Mouse (Mus musculus) neural tube, embryonic 15.5 days (tissue): Measurements from ENCODE around the gene Smg6. TPM values are rescaled to one million over a fixed set of nuclear protein-coding genes. Genes with fewer than 3 reads are reported as not detected.

ENCODE experiments used
- ATAC-seq: fragments of 200-750 bp; cut with Nextera tagmentation; 2 replicates; pipeline ENCODE4 v1.8.0; 2017; ENCODE audit warnings: mild to moderate bottlenecking, moderate TSS enrichment, moderate library complexity; ENCODE audit not compliant: low FRiP score
- H3K27ac ChIP-seq: fragments of 300-500 bp; sonication (generic); replicated peaks from 2 replicates; pipeline ENCODE4 v1.5.1; 2015; ENCODE audit warnings: mild to moderate bottlenecking, inconsistent platforms
- H3K27me3 ChIP-seq: fragments of 300-500 bp; sonication (generic); replicated peaks from 2 replicates; pipeline ENCODE4 v1.6.1; 2015; ENCODE audit warnings: inconsistent platforms
- H3K36me3 ChIP-seq: fragments of 300-500 bp; sonication (generic); 2 replicates; pipeline ENCODE4 v1.6.1; 2015; ENCODE audit warnings: inconsistent platforms
- H3K4me1 ChIP-seq: fragments of 300-500 bp; sonication (generic); 2 replicates; pipeline ENCODE4 v1.6.1; 2015; ENCODE audit warnings: inconsistent platforms
- H3K4me2 ChIP-seq: fragments of 300-500 bp; sonication (generic); 2 replicates; pipeline ENCODE4 v1.6.1; 2015; ENCODE audit warnings: inconsistent platforms, mild to moderate bottlenecking, moderate library complexity
- H3K4me3 ChIP-seq: fragments of 300-500 bp; sonication (generic); replicated peaks from 2 replicates; pipeline ENCODE4 v1.5.1; 2015; ENCODE audit warnings: mild to moderate bottlenecking, inconsistent platforms
- H3K9ac ChIP-seq: fragments of 300-500 bp; sonication (generic); replicated peaks from 2 replicates; pipeline ENCODE4 v1.6.1; 2015; ENCODE audit warnings: mild to moderate bottlenecking, inconsistent platforms
- H3K9me3 ChIP-seq: fragments of 300-500 bp; sonication (generic); replicated peaks from 2 replicates; pipeline ENCODE4 v1.6.1; 2016; ENCODE audit warnings: inconsistent platforms
- WGBS: fragments of 180-500 bp; shearing (Covaris S2); methylation state at CpG from one replicate; pipeline ENCODE4 v1.1.7; 2015; ENCODE audit warnings: mixed read lengths; 5-methylcytosine and 5-hydroxymethylcytosine counted together
- polyA plus RNA-seq: library from polyadenylated mRNA; unstranded; fragments of >200 nt; fragmentation: Nextera tagmentation; extraction: Ambion mirVana; gene quantifications from 2 replicates; pipeline ENCODE4 v1.2.1, GENCODE M21; 2015

Smg6 gene
- polyA plus RNA-seq: 13.3 and 14.3 TPM in 2 replicates

DNA sequence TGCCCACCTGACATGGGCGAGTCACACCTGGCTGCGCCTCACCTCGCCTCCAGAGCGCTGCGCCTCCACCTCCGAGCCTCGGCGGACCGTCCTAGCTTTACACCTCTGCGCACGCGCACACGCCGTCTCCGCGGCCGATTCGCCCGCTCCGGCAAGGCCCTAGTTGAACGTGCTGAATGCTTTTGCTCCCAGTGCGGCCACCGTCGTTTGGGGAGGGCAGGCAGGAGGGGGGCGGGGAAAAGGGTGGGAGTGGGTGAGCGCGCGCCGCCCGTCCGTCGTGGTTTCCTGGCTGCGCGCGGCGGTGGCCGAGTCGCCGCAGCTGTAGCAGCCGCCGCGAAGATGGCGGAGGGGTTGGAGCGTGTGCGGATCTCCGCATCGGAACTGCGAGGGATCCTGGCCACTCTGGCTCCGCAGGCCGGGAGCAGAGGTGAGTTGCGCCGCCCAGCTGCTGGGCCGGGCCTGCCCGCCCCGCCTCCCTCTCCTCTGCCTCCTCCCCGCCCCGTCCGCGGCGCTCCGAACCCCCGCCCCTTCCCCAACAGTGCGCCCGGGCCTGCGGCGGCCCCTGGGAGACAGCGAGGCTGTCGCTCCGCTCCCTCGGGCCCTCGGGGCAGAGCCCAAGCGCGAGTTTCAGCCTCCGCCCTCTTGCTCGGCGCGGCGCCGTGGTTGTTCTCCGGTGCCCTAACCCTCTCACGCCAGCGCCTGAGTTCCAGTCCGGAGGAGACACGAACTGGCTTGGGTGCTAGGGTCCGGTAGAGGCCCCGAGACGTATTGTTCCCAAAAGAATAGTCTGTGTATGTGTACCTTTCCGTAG is at the start of gene Smg6, which contains the start of gene Srr:
Gene Smg6 (plus strand): TSS at position 247 of the 811 bp plus-strand sequence.
Gene Srr (minus strand): TSS at position 372 of the 811 bp plus-strand sequence.
- Histone ChIP-seq H3K9ac (peak within 1 kb of the TSS; percentile 92), H3K36me3 (peaks cover 13% of the 10 kb centered on the region), H3K27ac (peak within 1 kb of the TSS; percentile 99), H3K4me1 (peaks cover 24% of the 10 kb centered on the region), H3K27me3 (no peaks in the 10 kb centered on the region), H3K9me3 (no peaks in the 10 kb centered on the region), H3K4me2 (peak within 1 kb of the TSS; percentile 64), H3K4me3 (peak within 1 kb of the TSS; percentile 96)
- WGBS: under 1% methylated on average over 72 of the region's 88 CpGs
- peak; percentile 94 for ATAC-seq

DNA sequence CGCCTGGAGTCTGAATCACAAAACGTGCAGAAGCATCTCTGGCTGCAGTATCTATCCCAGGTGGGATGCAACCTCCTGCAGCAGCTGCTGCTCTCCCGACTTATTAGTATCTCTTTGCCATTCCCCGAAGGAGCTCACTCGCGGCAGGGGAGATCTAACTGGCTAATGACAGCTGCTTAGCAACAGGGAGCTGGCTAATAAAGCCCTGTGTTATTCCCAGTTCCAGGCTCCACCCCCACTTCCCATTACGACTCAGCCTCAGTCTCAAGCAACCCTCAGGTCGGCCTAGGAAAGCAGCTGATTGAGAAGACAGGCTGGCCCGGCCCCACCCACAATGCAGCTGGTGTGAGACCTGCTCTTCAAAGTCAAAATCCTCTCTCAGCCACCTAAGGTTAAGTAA is 48.8 kb upstream of the Smg6 start:
- Histone ChIP-seq H3K27me3 (no peaks in the 10 kb centered on the region), H3K9me3 (no peaks in the 10 kb centered on the region), H3K9ac (no peak overlapping the region; the same call in 1 of the 2 replicates), H3K36me3 (no peaks in the 10 kb centered on the region), H3K27ac (peak overlapping the region; percentile 84), H3K4me2 (peak overlapping the region; percentile 46), H3K4me3 (peak overlapping the region; percentile 23), H3K4me1 (peaks cover 38% of the 10 kb centered on the region)
- 3% methylated on average over 9 of the region's 9 CpGs for WGBS
- ATAC-seq: peak; percentile 78

DNA sequence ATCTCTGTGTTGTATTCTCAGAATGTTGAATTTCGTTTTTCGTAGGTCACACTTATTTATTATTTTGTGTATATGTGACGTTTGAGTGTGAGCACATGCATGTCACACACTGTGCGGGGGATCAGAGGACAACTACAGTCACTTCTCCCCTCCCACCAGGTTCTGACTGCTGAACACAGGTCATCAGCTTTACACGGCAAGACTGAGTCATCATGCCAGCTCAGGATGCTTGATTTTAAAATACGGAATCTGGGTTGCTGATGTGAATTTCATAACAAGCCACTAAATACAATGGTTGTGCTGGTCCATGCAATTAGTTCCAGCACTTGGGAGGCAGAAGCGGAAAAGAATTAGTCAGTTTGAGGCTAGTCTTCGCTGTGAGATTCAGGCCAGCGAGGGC is 44.6 kb upstream of the Smg6 start:
- 89% methylated on average over 9 of the region's 9 CpGs for WGBS
- H3K4me2 ChIP-seq: no peak overlapping the region
- no peak overlapping the region for H3K4me3 ChIP-seq
- no peaks in the 10 kb centered on the region for H3K9me3 ChIP-seq
- no peaks in the 10 kb centered on the region for H3K27me3 ChIP-seq
- H3K9ac ChIP-seq: no peak overlapping the region
- H3K36me3 ChIP-seq: peaks cover 8% of the 10 kb centered on the region
- H3K27ac ChIP-seq: no peak overlapping the region
- no peak for ATAC-seq
- peaks cover 35% of the 10 kb centered on the region for H3K4me1 ChIP-seq

DNA sequence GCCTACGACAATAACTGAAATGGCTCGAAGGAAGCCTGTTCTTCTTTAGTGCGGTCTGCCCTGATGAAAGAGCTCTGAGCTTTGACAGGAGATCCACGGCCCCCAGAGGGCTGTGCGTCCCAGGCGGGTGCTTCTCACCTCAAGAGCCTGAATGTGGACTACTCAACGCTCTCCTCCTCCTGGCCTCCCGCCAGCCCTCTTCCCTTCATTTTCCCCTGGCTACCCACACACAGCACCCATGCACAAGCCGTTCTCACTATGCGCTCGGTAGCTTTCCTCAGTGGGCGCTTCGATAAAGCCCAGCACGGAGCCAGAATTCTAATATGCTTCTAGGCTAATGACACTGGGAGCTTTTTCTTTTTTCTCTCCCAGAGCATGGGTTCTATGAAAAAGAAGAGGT is 43.6 kb upstream of the Smg6 start:
- H3K9me3 ChIP-seq: no peaks in the 10 kb centered on the region
- H3K27ac ChIP-seq: peak overlapping the region; percentile 54
- H3K9ac ChIP-seq: no peak overlapping the region
- ATAC-seq: no peak
- no peaks in the 10 kb centered on the region for H3K27me3 ChIP-seq
- H3K4me2 ChIP-seq: peak overlapping the region; percentile 24; the same call in 1 of the 2 replicates
- H3K36me3 ChIP-seq: peaks cover 8% of the 10 kb centered on the region
- peaks cover 25% of the 10 kb centered on the region for H3K4me1 ChIP-seq
- H3K4me3 ChIP-seq: no peak overlapping the region
- 51% methylated on average over 14 of the region's 14 CpGs for WGBS

DNA sequence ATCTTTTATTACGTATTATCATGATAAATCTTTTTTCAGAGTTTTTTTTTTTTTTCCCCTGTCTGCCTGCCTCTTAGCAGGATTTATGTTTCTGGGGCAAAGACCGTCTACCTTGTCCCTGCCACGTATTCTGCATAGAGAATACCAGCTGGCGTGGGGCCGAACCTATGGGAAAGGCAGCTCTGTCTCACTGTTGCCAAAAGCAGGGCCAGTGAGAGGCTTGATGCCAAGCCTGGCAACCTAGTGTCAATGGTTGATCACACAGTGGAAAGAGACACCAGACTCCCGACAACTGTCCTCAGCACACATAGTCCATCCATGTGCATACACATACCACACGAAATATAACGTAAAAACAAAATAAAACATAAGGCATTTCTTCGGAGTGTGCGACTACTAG is 42.5 kb upstream of the Smg6 start:
- H3K4me3 ChIP-seq: no peak overlapping the region
- H3K4me2 ChIP-seq: no peak overlapping the region
- H3K9ac ChIP-seq: no peak overlapping the region
- no peak overlapping the region for H3K27ac ChIP-seq
- no peak; the same call in 1 of the 2 replicates for ATAC-seq
- H3K27me3 ChIP-seq: no peaks in the 10 kb centered on the region
- H3K4me1 ChIP-seq: peaks cover 16% of the 10 kb centered on the region
- H3K36me3 ChIP-seq: peaks cover 8% of the 10 kb centered on the region
- H3K9me3 ChIP-seq: no peaks in the 10 kb centered on the region
- 78% methylated on average over 10 of the region's 10 CpGs for WGBS

DNA sequence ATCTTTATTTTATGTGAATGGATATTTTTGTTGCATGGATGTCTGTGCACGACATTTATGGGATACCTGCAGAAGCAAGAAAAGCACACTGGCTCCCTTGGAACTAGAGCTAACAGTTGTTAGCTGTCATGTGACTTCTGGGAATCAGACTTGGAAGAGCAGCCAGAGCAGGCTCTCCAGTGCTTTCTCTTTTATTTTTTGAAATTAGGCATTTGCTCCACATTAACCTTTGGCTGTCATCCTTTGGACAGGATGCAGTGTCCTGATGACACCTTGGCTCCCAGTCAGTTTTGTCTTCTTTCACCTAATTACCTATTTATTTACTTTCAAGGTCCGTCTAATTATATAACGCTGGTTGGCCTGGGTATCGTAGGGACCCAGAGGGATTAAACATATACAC is 31.0 kb upstream of the Smg6 start:
- peaks cover 37% of the 10 kb centered on the region for H3K4me1 ChIP-seq
- no peak for ATAC-seq
- 82% methylated on average over 4 of the region's 4 CpGs for WGBS
- H3K27me3 ChIP-seq: no peaks in the 10 kb centered on the region
- H3K4me3 ChIP-seq: no peak overlapping the region
- H3K27ac ChIP-seq: no peak overlapping the region
- no peaks in the 10 kb centered on the region for H3K9me3 ChIP-seq
- H3K4me2 ChIP-seq: peak overlapping the region; percentile 87; the same call in 1 of the 2 replicates
- 0 out of 2 replicates have a peak, but pooled peaks cover 3% of the 10 kb centered on the region for H3K36me3 ChIP-seq
- H3K9ac ChIP-seq: no peak overlapping the region

DNA sequence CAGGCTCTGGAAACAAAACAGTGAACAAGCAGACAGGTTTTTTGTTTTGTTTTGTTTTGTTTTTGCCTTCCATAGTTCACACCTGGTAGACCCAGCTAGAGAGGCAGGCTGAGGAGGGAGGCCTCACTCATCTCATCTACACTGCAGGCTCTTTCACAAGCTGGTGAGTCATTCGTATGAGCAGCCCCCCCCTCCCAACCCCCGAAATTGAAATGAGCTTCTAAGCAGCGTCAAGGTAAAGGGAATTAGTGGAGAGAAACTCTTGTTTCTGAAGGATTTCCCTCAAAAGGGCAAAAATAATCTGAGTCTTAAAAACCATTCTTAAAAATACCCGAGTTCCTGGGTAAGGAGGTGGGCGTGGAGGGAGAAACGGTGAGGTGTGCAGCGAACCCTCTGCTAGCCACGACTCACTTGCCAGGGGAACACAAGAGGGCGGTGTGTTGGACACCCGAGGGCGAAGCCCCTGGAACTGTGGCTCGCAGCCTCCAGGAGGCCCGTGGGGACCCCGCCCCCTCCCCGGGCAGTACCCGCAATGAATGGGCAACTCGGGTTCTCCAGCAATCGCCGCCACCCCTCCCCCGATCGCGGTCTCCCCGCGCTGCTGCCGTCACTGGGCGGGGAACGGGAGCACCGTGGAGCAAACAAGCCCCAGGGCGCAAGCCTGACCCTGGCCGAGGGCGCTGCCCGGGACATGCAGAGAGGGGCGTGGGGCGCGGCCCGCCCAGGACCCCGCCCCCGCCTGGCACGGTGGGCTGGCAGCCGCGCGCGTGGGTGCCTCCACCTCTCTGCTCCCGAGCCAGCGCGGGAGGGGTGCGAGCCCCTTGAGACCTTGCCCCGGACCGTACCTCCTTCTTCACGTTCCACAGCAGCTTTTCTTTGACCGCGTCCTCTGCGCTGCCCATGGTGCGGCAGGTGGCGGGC is 29.4 kb upstream of the Smg6 start:
- Histone ChIP-seq H3K9ac (peak overlapping the region; percentile 84), H3K4me3 (peak overlapping the region; percentile 71), H3K27me3 (no peaks in the 10 kb centered on the region), H3K4me2 (peak overlapping the region; percentile 87), H3K9me3 (no peaks in the 10 kb centered on the region), H3K36me3 (peaks cover 16% of the 10 kb centered on the region), H3K4me1 (peaks cover 47% of the 10 kb centered on the region), H3K27ac (peak overlapping the region; percentile 94)
- WGBS: under 1% methylated on average over 53 of the region's 55 CpGs
- ATAC-seq: peak; percentile 68

DNA sequence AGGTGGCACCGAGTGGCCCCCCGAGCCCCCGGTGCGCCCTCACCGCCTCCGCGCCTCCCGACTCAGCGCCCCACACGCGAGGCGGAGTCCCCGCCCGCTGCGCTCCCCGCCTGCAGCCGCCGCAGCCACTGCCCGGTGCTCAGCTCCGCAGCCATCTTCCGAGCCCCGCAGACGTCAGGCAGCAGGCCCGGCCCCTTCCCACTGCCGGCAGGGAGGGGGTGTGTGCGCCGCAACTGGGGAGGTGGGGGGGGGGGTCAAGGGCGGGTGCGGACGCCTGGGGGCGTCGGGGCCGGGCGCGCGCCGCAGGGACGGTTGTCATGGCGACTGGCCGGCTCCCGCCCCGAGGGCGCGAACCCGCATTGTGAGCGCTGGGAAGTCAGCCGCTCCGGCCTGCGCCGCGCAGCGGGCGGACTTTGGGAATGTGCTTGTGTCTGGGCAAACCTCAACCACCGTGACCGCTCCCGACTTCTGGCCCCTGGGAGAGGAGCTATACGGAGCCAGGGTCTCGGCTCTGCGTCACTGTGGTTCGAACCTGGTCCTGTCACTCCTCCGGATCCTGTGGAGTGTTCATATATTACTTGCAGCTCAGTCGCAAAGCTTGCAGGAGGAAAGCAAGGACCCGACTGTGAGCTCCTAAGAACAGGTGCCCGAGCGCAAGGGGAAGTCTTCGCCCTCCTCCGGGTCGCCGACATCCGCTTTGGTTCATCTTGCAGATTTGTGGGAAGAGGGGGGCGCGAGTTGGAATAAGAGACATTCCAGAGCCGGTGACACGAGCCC is 28.5 kb upstream of the Smg6 start, which contains the start of gene Sgsm2:
Gene Sgsm2 (minus strand): TSS at position 160 of the 777 bp plus-strand sequence.
- Histone ChIP-seq H3K4me3 (peak within 1 kb of the TSS; percentile 71), H3K9ac (peak within 1 kb of the TSS; percentile 84), H3K9me3 (no peaks in the 10 kb centered on the region), H3K27me3 (no peaks in the 10 kb centered on the region), H3K4me1 (peaks cover 48% of the 10 kb centered on the region), H3K27ac (peak within 1 kb of the TSS; percentile 94), H3K36me3 (peaks cover 22% of the 10 kb centered on the region), H3K4me2 (peak within 1 kb of the TSS; percentile 87)
- peak; percentile 84 for ATAC-seq
- WGBS: 1% methylated on average over 60 of the region's 74 CpGs

DNA sequence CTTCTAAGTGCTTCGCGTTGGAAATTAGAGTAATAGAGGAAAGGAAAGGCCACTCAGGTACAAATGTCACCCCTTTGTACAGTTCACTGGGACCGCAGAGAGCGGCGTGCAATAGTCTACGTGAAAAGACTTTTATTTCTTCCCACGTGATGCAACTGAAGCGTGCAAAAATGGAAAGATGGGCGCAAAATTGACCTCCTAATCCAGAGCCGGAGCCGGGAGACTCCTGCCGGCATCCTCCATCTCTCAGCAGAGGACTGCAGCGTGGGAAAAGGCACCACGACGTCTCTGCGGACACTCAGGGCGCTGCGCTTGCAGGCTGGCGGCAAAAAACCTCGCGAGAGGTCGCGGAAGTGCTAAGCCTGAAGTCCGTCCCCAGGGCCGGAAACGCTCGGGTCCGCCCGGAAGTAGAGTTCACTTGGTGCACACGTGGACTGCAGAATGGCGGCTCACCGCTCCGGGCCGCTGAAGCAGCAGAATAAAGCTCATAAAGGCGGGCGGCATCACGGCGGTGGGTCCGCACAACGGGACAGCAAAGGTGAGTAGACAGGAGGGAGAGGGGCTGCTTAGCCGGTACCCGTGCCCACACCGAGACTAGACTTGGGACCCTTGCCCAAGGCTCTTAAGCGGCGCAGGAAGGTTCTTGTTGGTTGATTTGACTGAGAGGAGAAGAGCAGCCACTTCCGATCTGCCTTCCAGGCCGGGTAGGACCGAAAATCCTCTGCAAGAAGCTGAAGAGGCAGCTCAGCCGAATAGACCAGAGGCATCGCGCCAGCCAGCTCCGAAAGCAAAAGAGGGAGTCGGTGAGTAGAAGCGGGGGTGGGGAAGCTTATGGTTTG is 27.7 kb upstream of the Smg6 start, which contains the start of gene Tsr1:
Gene Tsr1 (plus strand): TSS at position 394 of the 839 bp plus-strand sequence.
- ATAC-seq: peak; percentile 82
- under 1% methylated on average over 54 of the region's 54 CpGs for WGBS
- Histone ChIP-seq H3K4me3 (peak within 1 kb of the TSS; percentile 71), H3K36me3 (peaks cover 28% of the 10 kb centered on the region), H3K4me1 (peaks cover 48% of the 10 kb centered on the region), H3K9me3 (no peaks in the 10 kb centered on the region), H3K27ac (peak within 1 kb of the TSS; percentile 94), H3K27me3 (no peaks in the 10 kb centered on the region), H3K4me2 (peak within 1 kb of the TSS; percentile 87), H3K9ac (peak within 1 kb of the TSS; percentile 84)

DNA sequence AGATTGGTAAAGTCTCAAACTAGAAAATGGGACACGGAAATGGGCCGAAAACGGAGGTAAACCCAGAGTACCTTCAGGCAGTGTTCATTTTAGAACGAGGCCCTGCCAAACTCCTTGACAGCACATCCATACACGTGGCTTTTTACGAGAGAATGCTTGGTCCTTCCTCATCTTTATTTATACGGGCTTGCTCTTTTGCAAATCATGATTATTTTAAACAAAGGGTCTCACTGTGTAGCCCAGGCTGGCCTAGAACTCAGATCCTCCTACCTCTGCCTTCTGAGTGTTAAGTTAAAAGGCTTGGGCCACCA is 27.2 kb upstream of the Smg6 start:
- no peak for ATAC-seq
- H3K9ac ChIP-seq: peak overlapping the region; percentile 84
- peak overlapping the region; percentile 94 for H3K27ac ChIP-seq
- peaks cover 34% of the 10 kb centered on the region for H3K36me3 ChIP-seq
- peak overlapping the region; percentile 87 for H3K4me2 ChIP-seq
- peaks cover 48% of the 10 kb centered on the region for H3K4me1 ChIP-seq
- H3K4me3 ChIP-seq: peak overlapping the region; percentile 71
- 0% methylated on average over 7 of the region's 7 CpGs for WGBS
- H3K9me3 ChIP-seq: no peaks in the 10 kb centered on the region
- H3K27me3 ChIP-seq: no peaks in the 10 kb centered on the region
